Mouse (Mus musculus) right cerebral cortex, adult 18-20 months (tissue): ENCODE data around the gene Pcgf1.

Experiments
- DNase-seq: peaks from one replicate; pipeline ENCODE4 v3.0.0; 2022; ENCODE audit warnings: mixed read lengths

Pcgf1 gene

DNA sequence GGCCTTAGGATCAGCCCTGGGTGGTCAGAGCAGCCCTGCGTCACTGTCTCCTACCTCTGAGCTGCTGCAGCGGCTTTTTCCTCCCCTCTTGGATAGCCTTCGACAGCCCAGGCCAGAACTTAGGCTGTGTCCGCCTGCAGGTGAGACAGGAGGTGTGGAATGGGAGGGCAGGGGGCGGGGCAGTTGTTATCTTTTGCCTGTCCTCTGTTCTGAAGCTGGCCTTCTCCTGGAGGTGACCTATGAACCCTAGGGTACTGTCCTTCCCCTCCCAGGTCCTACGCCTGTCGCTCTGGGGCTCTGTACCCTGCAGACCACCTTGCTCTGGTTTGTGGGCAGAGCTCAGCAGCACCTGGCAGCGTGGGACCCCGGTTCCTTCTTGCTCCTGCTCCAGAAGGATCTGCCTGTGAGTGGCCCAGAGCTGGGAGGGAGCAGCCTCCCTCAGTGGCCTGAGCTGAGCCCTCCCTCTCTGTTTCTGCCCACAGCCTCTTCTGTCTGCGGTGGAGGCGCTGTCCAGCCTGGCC is 25.5 kb downstream of the Pcgf1 start:
- no peak for DNase-seq

DNA sequence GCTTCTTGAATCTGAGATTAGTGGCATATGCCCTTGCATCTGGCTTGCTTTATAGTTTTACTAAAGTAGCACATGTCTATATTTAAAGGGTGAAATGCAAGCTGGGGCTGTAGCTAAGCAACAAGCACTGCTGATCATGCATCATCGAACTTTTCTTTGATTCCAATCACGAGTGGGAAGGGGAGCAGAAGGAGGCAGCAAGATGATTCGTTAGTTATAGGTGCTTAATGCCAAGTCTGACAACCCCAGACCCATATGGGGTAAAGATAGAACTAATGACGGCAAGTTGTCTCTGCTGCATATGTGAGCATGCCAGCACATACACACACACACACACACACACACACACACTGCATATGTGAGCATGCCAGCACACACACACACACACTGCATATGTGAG is 26.5 kb downstream of the Pcgf1 start:
- DNase-seq: no peak

DNA sequence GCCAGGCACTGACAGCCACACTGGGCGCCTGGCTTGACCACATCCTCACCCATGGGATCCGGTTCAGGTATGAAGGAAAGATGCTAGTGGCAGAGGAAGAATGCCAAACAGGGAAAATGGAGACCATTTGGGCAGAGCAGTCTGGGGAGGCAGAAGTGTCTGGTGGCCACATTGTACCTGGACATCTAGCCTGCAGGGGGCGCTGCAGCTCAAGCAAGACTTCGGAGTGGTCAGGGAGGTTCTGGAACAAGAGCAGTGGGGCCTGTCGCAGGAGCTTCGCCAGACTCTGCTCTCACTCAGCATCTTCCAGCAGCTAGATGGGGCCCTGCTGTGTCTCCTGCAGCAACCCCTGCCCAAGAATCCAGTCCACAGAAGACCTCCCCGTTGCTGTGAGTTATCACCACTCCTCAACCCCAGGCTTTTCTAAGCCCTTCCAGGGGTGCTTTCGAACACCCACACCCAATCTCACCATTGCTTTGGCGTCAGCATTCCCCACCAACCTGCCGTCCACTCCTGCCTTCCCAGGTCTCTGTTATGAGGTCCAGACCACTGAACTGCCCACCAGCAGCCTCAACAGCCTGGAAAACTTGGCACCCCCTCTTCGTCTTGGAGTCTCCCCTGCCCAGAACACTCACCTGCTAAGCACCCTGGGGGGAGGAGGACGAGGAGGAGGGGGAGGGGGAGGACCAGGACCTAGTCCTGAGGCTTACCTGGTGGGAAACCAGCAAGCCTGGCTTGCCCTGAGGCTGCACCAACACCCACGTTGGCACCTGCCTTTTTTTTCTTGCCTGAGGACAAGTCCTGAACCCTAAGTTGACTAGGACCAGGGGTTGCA is 30.1 kb downstream of the Pcgf1 start:
- peak; percentile 63 for DNase-seq

DNA sequence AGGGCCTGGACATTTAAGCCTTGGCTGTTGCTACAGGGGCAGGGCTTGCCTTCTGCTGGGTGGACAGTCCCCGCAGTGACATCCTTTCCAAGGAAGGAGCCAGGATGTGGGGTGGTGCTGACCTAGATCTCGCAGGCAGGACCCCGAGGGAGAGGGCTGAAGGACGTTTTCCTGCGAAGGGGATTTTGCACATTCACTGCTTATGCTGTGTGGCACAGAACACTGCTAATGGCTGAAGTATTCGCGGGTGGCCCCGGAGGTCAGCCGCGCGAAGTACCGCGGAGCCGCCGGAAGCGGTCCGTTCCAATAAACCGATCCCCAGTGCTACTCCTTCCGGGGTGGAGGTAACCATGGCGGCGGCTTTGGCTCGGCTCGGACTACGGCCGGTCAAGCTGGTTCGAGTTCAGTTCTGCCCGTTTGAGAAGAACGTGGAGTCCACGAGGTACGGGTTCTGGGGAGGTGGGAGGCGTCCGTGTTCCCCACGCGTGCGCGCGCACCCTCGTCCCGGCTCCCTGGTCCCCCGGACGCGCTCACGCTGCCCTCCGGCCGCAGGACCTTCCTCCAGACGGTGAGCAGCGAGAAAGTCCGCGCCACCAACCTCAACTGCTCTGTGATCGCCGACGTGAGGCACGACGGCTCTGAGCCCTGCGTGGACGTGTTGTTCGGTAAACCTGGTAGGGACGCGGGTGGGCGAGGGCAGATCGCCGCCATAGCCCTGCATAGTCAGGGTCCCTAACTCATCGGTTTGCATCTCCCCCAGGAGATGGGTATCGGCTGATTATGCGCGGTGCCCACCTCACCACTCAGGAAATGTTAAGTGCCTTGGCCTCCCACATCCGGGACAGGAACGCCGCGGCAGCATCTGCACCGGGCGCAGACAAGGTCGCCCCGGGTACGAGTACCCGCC is 31.3 kb downstream of the Pcgf1 start, which contains the start of gene Mrpl53:
Mrpl53 (plus strand) TSS at position 279 of the 907 bp plus-strand sequence.
- DNase-seq: peak; percentile 81

DNA sequence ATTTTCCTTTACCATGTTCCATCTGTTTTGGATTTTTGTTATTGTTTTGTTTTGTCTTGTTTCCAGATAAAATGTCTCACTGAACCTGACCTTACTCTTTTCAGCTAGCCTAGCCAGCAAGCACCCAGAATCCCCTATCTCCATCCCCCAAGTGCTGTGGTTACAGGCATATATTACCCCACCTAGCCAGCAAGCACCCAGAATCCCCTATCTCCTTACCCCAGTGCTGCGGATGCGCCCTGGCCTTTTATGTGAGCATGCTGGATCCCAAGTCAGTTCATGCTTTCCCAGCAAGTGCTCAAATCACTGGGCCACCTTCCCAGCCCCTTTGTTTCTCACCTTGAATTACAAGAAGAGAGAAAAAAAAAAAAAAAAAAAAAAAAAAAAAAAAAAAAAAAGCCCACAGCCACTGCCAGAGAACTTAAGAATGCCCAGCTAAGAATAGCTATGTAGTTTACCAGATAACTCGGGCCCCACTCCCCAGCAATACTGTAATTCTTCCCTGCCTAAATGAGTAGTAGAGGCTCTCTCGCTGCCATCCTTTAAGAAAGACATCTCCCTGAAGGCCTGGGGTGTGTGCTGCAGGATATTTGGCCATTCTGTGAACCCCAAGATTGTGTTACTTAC is 34.0 kb downstream of the Pcgf1 start:
- DNase-seq: no peak

DNA sequence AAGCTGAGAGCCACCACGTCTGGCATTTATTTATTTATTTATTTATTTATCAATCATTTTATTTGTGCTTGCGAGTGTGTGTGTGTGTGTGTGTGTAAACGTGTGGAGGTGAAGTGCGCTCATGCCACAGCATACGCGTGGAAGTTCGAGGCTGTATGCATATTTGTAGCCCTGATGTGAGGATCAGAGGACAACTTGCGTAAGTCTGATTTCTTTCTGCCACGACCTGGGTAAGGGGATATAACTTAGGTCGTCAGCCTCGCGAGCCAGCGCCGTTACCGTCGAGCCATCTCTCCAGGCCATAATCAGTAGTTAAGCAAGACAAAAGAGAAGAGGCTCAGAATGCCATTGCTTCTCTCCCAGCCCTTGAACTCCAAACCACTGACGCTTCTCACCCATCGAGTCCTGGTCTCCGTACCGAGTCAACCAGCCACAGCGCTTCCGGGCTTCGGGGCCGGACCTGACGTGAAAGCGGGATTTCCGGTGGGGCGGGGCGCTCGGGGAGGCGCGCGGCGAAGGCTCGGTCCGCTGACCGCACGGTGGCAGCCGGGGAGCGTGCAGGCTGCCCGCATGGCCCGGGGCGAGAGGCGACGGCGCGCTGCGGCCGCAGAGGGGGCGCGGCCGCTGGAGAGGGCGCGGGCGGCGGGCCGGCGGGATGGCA is 37.5 kb downstream of the Pcgf1 start, which contains the start of gene Mogs:
Mogs (plus strand) TSS at position 486 of the 661 bp plus-strand sequence.
- DNase-seq: peak; percentile 94

DNA sequence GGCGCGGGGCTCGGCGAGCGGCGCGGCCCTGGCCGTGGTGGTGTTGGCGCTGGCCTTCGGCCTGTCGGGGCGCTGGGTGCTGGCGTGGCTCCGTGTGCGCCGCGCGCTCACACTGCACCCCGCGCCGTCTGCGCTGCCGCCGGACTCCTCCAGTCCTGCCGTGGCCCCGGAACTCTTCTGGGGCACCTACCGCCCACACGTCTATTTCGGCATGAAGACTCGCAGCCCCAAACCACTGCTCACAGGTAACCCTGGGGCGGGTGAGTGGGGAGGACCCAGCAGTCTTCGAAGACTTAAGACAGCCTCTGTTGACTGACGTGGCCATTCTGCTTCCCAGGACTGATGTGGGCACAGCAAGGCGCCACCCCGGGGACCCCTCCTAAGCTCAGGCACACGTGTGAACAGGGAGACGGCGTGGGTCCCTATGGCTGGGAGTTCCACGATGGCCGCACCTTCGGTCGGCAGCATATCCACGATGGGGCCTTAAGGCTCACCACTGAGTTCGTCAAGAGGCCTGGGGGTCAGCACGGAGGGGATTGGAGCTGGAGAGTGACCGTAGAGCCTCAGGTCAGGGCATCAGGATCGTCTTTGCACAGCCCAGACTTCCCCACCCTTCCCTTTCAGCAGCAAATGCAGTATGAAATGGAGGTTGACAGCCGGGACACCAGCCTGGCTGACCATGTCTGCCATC is 38.2 kb downstream of the Pcgf1 start:
- DNase-seq: no peak

DNA sequence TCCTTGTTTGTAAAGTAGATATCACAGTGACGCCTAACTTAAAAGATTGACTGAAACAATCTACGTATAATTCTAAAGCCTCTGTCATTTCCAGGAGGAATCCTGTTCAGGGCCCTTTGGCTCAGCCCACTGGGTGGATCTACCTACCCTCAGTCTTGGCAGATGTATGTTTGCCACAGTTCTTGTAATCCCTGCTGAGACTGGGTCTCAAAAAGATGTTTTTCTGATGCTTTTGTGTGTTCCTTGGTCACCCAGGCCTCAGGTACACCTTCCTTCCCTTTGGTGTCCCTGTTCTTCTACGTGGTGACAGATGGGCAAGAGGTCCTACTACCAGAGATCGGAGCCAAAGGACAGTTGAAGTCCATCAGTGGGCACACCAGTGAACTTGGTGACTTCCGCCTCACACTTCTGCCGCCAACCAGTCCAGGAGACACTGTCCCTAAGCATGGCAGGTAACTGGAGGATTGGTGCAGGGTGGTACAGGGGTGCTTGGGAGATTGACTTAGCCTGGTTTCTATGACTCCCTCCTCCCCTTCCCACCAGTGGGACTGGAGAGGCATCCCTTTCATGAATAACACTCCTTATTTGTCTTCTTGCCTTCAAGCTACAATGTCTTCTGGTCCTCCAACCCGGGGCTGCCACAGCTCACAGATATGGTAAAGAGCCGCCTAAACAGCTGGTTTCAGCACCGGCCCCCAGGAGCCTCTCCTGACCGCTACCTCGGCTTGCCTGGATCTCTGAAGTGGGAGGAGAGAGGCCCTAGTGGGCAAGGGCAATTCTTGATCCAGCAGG is 38.9 kb downstream of the Pcgf1 start:
- DNase-seq: no peak

DNA sequence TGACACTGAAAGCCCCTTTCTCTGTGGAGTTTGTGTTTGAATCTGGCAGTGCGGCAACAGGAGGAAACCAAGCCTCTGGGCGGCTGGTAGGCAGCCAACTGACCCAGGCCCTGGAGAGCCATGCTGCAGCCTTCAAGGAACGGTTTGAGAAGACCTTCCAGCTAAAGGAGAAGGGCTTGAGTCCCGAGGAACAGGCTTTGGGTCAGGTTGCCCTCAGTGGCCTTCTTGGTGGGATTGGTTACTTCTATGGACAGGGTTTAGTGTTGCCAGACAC is 39.4 kb downstream of the Pcgf1 start:
- no peak for DNase-seq

DNA sequence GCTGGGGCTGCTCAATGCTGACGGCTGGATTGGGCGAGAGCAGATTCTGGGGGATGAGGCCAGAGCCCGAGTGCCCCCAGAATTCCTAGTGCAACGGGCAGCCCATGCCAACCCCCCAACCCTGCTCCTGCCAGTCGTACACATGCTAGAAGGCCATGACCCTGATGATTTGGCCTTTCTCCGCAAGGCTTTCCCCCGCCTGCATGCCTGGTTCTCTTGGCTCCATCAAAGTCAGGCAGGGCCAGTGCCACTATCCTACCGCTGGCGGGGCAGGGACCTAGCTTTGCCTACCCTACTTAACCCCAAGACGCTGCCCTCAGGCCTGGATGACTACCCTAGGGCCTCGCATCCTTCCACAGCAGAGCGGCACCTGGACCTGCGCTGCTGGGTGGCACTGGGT is 39.9 kb downstream of the Pcgf1 start:
- DNase-seq: no peak

DNA sequence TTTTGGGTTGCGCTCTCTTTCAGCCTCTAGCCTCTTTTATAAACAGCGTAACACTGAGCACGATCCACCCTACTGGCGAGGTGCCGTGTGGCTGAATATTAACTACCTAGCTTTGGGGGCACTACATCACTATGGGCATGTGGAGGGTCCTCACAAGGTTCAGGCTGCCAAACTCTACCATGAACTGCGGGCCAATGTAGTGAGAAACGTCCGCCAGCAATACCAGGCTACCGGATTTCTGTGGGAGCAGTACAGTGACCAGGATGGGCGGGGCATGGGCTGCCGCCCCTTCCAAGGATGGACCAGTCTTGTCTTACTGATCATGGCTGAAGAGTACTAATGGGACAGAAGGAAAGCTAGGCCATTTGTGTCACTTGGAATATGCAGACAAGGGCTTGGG is 40.7 kb downstream of the Pcgf1 start:
- DNase-seq: no peak

DNA sequence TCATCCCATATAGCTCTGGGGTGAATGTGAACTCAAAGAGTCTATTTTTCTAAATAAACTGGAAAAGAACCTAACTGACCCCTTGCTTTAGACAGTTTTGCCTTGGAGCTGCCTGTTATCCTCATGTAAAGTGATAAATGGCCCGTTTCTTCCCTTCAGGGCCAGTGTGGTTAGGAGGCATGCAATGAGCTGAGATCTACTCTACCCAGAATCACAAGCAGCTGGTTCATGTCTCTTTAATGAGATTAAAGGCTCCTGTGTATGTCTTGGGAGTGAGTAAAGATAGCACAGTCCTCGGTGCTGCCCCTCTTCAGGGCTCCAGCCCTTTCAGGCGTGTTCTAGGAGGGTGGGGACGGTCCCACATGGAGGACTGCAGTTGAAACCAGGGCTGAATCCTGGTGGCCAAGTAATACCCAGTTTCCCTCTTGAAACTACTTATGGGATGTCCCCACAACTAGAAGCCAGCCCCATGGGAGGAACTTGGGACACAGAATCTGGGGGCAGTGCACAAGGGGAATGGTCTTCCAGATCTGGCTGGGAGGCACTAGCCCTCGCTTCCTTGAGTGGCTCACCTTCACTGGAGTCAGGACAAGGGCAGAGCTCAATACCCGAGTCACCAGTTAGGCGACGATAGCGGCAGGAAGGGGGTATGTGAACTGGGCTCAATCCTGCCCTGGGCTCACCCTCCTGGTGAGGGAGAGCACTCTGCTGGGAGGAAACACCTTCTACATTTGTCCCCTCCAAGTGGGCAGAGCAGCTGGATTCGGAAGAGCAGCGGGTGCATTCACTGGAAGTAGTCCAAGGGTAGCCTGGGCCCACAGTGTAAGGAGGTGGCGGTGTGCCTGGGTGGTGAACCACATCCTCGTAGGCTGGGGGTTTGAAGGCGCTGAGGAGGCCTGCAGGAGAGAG is 41.4 kb downstream of the Pcgf1 start:
- no peak for DNase-seq

DNA sequence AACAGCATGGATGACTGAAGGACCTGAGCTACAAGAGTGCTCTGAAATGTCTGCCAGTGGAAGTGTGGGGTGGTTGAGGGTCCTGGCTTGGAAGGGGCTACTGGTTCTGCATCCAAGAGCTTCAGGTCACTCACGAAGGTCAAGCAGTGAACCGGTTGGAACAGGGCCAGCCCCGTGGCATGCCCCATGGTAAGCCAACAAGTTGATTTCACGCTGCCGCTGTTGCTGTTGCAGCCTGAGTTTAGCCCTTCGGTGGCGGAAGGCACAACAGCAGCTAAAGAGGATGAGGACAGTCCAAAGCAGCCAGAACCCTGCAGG is 42.0 kb downstream of the Pcgf1 start:
- DNase-seq: no peak

DNA sequence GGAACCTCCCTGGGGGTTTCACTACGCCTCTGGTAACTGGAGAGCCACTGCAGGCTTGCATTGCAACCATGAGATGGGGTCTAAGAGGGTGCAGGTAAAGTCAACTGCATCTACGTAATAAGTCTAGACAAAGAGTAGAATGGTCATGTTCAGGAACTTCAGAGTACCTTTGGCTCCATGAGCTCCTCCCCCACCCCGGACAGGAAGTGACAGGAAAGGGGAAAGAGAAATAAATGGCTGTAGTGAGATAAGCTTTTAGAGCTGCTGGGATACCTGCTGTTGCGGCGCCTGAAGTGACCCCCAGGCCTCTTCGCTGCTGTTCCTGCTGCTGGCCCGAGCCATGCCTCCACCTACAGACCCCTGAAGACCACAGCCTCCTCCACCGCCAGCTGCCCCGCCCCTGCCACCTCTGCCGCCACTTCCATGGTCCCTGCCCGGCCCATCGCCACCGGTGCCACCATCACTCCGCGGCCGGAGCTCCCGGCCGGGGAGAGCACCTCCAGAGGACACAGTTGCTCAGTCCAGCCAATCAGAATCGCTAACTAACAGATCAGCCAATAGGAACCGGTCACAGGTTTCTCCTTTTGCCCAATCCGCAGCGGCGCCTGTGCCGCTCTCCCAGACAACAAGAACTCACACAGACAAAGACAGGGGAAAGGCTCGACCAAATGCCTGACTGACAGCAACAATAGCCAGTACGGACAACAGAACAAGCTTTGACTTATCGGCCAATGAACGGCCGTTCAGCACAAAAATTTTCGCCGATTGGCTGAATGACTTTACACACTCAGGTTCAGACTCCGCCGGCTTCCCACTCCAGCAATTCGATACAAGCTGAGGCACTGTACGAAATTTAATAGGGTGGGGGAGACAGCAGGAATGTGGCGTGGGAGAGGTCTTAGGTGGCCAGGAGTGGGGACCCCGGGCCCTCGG is 43.5 kb downstream of the Pcgf1 start, which contains the start of gene Wbp1:
Wbp1 (minus strand) TSS at position 630 of the 933 bp plus-strand sequence.
- DNase-seq: peak; percentile 99

DNA sequence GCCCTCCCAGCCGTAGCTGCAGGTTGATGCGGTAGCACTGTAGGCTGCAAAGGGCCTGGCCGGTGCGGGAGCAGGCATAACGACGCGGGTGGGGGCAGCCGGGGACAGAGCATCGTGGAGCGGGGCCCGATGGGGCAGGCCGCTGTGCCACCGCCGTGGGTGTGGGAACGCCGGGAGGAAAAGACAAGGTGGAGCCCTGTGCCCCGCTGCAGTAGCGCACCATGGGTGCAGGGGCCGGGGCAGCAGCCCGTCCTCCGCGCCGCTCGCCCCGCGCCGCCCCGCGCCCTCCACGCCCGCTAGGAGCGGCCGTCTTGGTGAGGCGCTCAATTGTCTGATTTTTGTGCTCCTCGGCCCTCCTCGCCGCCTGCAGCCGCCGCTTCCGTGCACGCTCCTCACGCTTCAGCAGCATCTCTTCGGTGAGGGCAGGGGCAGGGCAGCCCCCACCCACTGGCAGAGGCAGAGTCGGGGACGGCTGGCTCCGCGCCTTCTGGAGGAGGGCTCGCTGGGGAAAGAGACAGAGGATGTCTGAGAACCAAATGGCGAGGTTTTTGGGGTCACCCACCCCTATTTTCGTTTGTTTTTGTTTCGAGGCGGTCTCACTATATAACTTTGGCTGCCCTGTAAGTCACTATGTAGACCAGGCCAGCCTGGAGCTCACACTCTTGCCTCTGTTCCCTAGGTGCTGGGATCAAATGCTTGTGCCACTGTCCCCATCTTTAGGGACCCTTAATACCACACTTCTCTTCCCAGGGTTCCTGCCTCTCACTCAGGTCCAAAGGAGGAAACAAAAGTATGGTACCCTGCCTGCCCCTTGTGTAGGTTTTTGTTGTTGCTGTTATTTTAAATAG is 44.4 kb downstream of the Pcgf1 start:
- no peak for DNase-seq

DNA sequence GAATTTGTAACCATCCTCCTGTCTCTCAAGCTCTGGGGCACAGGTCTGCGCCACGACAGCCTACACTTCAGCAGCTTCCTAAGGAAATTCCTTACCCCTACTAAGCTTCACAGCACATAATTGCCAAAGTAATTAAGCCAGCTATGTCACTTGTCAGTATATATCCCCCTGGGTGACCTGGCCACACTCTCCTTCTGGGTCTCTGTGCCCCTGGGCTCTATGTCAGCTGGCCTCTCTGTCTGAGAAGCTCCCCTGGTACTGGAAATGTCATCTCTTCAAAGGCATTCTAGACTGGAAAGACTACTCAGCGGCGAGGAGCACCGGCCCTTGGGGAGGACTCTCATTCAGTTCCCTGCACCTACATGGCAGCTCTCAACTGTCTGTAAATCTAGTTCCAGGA is 45.3 kb downstream of the Pcgf1 start:
- DNase-seq: no peak

DNA sequence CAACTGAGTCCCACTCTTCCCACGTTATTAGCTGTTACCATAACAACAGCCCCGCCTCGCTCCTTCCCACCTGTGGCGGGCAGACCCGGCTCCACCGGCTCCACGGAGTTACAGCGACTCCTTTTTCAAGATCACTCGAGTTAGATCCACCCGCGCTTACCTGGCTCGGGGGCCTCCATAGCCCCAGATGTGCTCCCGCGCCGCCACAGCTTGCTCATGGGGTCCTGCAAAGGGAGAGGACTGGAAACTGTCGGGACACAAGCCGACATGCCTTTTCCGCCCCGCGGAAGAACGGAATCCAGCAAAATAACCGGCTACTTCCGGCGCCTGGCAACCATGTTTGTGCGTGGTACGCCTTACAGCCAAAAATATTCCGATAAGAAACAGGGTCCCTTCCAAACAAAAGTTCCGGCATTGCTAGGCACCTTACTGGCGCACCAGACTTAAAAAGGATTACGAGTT is 47.2 kb downstream of the Pcgf1 start:
- DNase-seq: peak; percentile 90

DNA sequence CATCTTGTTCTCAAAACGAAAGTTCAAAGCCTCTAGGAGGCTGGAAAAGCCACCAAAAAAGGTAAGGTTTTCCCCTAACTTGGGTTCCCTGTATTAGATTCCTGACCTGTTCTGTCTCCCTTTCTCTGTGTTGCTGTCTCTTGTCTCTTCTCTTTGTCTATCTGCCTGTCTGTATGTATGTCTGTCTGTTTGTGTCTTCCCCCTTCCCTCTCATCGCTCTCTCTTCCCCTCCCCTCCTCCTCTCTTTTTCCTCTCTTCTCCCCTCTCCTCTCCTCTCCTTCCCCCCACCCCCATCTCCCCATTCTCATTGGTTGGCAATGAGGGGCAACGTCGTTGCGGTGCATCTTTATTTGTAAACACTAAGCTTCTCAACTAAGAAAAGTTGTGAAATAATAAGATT is 47.7 kb downstream of the Pcgf1 start, which contains the start of gene Ino80b:
Ino80b (minus strand) TSS at position 101 of the 400 bp plus-strand sequence.
- DNase-seq: no peak
